Mouse (Mus musculus) ovary, postnatal 10 days (tissue): ENCODE results near the gene Htr5a.

Experiments used
- DNase-seq: peaks from one replicate; pipeline ENCODE4 v3.0.0; 2022; ENCODE audit warnings: low spot score

The Htr5a gene

GRCm38 (mm10) chr5:27888080-27888479 is 46.1 kb downstream of the Htr5a start:
- DNase-seq, result no peak

DNA sequence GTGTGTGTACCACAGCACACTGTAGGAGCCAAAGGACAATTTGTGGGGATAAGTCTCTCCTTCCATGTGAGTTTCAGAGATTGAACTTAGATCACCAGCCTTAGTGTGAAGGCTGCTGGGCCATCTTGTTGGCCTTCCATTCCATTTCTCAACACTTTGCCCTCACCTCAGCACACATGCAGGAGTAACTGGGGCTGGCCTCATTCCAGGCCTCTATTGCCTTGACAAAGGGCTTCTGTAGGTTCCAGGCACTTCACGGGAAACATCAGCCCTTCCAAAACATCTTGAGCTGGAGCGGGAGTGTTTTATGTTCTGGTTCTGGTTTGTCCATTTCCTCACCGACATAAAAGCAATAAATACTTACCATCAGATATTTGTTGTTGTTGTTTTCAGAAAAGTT is 54.0 kb downstream of the Htr5a start:
- no peak for DNase-seq

DNA sequence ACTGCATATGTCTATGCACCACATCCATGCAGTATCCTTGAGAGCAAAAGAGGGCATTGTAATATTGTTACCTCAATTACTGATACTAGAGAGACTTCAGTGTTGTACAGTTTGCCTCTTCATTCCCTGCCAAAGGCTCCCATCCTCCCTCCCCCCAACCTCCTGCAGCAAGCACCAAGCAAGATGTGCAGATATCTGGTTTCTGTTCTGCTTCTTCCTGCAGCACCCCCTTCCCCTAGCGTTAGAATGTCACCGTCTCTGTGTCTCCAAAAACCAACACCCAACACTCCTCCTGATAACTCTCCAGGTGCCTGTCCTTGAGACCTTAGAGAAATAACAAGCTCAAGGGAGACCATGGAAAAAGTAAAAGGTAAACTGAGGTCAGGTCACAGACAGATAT is 57.8 kb downstream of the Htr5a start:
- no peak for DNase-seq

DNA sequence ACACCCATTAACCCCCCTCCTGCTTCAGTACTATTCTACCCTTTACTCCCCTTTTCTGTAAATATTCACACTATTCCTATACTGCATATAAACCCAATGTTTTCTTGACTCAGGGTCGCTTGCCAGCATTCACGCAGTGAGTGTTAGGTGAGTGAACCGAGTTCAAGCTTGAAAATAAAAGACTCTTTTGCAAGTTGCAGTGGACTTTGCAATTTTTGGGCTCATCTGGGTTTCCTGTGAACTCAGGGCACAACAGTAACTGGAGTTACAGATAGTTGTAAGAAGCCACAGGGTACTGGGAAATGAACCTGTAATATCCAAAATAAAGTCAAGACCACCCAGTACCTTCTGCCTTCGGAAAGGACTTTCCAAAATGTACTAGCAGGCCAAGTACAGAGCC is 58.2 kb downstream of the Htr5a start:
- DNase-seq, result no peak
